Mouse (Mus musculus) spleen, adult 2 months (tissue): ENCODE measurements at regions not wholly inside any gene's neighbourhood (a gene's known extent, or its start where the extent isn't known, plus 50 kb on each side); places are given as distances from the start of the nearest gene placed in this dataset.

Experiments used
- DNase-seq, 2 experiments: peaks; one replicate each; pipeline versions ENCODE4 v3.0.0 to v3.0.0-alpha.2; 2012 to 2021; ENCODE audit warnings: low spot score in 2 of 2, low read depth in 1 of 2
- H3K27ac ChIP-seq: fragments of 200-500 bp; 2 replicates; pipeline ENCODE4 v1.5.1; 2012; ENCODE audit warnings: low read length, inconsistent platforms; ENCODE audit not compliant: insufficient read depth
- H3K27me3 ChIP-seq: fragments of 200-500 bp; 2 replicates; pipeline ENCODE4 v1.6.1; 2012; ENCODE audit warnings: mild to moderate bottlenecking, moderate library complexity, low read length, inconsistent platforms; ENCODE audit not compliant: control insufficient read depth, insufficient read depth
- H3K36me3 ChIP-seq: fragments of 200-500 bp; 2 replicates; pipeline ENCODE4 v1.6.1; 2012; ENCODE audit warnings: mild to moderate bottlenecking, low read length, inconsistent platforms; ENCODE audit not compliant: control insufficient read depth, insufficient read depth
- H3K4me1 ChIP-seq: fragments of 200-500 bp; 2 replicates; pipeline ENCODE4 v1.6.1; 2011; ENCODE audit warnings: inconsistent platforms; ENCODE audit not compliant: control insufficient read depth, insufficient read depth, insufficient read length
- H3K4me3 ChIP-seq: fragments of 200-500 bp; 2 replicates; pipeline ENCODE4 v1.5.1; 2011; ENCODE audit warnings: mild to moderate bottlenecking, inconsistent platforms; ENCODE audit not compliant: insufficient read depth, insufficient read length; ENCODE audit errors: extremely low read depth
- CTCF ChIP-seq: fragments of 200-500 bp; IDR thresholded peaks from 2 replicates; pipeline ENCODE4 v1.5.1; 2011; ENCODE audit warnings: mild to moderate bottlenecking, inconsistent platforms; ENCODE audit not compliant: insufficient read depth, insufficient read length, insufficient replicate concordance; ENCODE audit errors: extremely low read depth
- POLR2A ChIP-seq: fragments of 200-500 bp; IDR thresholded peaks from 2 replicates; pipeline ENCODE4 v1.6.1; 2011; ENCODE audit warnings: low read depth, low read length, inconsistent platforms
- WGBS: fragments of 180-500 bp; shearing (Covaris S2); methylation state at CpG from one replicate; pipeline ENCODE4 v1.1.7; 2018; 5-methylcytosine and 5-hydroxymethylcytosine counted together

DNA sequence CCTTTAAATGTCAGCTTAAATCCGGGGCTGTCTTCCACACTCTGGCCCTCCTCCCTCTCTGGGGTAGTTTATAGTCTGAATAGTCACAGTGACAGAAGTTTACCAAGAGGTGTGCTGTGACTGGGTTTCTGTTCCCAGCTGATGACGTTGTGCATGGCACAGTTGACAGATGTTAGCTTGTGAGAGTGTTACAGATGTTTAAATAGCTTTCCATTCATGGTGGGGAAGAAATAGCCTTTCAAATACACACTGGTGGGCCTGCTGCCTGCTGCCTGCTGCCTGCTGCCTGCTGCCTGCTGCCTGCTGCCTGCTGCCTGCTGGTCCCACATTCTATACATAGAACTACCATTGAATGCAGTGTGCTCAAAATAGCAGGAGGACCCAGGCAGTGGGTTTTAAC is 324.8 kb upstream of the Sash1 start:
- 49% methylated on average over 2 of the region's 2 CpGs for WGBS
- no peak for TF ChIP-seq CTCF
- TF ChIP-seq POLR2A, result no peak
- Histone ChIP-seq H3K27ac (no peak overlapping the region), H3K4me1 (no peaks in the 10 kb centered on the region), H3K4me3 (no peak overlapping the region), H3K27me3 (no peaks in the 10 kb centered on the region), H3K36me3 (no peaks in the 10 kb centered on the region)
- no peak for DNase-seq

DNA sequence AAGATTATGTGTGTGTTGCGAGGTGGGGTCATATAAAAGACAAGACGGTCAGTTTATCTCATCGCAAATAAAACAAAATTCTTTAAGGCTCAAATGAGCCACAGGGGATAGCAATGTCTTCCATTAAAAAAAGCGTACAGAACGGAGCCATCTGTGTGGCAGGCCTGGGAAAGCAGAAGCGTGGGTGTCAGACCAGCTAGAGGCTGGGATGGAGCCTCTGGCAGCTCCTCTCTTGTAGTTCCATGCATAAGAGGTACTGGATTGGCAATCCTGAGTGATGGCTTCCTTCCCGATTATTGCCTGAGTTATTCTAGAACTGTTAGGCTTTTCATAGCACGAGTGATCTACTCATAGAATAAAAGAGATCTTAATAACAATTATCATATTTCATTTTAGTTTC is 318.2 kb upstream of the Sash1 start:
- Histone ChIP-seq H3K4me3 (no peak overlapping the region), H3K4me1 (no peaks in the 10 kb centered on the region)
- WGBS, result 92% methylated on average over 8 of the region's 8 CpGs

DNA sequence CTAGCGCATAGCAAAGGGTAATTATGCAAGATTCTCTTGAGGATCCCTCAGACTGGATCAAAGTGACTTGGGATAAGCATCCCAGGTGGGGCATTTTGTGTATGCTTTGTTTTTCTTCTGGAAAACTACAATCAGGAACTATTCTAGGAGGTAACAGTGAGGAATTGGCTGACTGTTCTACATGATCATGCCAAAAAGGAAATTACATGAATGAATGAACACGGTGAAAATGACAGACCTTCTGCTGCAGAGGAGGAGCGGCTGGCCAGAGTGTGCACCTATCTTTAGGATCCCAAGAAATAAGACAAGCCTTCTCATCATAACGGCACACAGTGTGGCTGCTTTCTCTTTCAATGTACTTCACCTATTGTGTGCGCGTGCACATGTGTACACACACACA is 317.5 kb upstream of the Sash1 start:
- 76% methylated on average over 6 of the region's 6 CpGs for WGBS
- Histone ChIP-seq H3K4me3 (no peak overlapping the region), H3K27me3 (no peaks in the 10 kb centered on the region), H3K27ac (no peak overlapping the region), H3K4me1 (no peaks in the 10 kb centered on the region), H3K36me3 (no peaks in the 10 kb centered on the region)
- no peak for TF ChIP-seq CTCF
- TF ChIP-seq POLR2A, result no peak
- DNase-seq, result no peak

More for the DNA sequence above, 318.2 kb upstream of the Sash1 start:
- Histone ChIP-seq H3K27me3 (no peaks in the 10 kb centered on the region), H3K36me3 (no peaks in the 10 kb centered on the region), H3K27ac (no peak overlapping the region)
- TF ChIP-seq POLR2A, result no peak
- TF ChIP-seq CTCF, result no peak
- DNase-seq, result no peak

DNA sequence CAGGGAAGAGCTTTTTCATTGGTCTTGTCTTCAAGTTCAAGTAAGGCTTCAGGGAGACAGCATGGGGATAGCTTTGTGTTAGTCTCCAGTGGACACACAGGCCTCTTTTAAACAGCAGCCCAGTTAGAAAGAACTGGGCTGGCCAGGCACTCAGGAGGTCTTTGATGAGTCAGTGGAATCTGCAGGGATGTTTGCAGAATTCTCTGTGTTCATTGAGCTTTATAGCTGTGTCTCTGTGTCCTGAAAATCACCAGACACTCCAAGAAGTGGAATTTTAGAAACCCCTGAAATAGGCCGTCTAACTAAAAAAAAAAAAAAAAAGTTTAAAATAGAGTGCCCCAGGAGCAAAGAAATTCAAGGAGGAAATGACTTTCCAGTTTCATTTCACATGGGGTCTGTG is 317.1 kb upstream of the Sash1 start:
- no peaks in the 10 kb centered on the region for H3K4me1 ChIP-seq
- 39% methylated on average over 1 of the region's 1 CpGs for WGBS
- no peaks in the 10 kb centered on the region for H3K36me3 ChIP-seq
- no peak overlapping the region for H3K4me3 ChIP-seq
- DNase-seq, result no peak
- no peak for TF ChIP-seq CTCF
- TF ChIP-seq POLR2A, result no peak
- H3K27me3 ChIP-seq, result no peaks in the 10 kb centered on the region
- no peak overlapping the region for H3K27ac ChIP-seq

DNA sequence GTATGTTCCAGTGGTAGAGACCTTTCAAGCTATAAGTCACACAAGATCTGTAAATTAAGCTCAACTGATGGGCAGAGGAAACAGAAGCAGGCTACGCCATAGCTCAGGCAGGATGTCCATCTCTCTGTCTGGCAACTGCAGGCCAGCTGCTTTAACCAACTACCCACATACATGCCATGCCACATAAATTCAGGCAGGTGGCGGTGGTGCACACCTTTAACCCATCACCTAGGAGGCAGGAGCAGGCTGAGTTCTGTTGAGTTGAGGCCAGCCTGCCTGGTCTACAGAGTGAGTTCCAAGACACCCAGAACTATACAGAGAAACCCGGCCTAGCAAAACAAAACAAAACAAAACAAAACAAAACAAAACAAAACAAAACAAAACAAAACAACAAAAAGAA is 289.1 kb upstream of the Sash1 start:
- Histone ChIP-seq H3K27ac (no peak overlapping the region), H3K27me3 (no peaks in the 10 kb centered on the region), H3K4me1 (no peaks in the 10 kb centered on the region), H3K4me3 (no peak overlapping the region), H3K36me3 (no peaks in the 10 kb centered on the region)
- no peak for DNase-seq
- TF ChIP-seq POLR2A, result no peak
- TF ChIP-seq CTCF, result no peak
- WGBS, result 63% methylated on average over 3 of the region's 3 CpGs

DNA sequence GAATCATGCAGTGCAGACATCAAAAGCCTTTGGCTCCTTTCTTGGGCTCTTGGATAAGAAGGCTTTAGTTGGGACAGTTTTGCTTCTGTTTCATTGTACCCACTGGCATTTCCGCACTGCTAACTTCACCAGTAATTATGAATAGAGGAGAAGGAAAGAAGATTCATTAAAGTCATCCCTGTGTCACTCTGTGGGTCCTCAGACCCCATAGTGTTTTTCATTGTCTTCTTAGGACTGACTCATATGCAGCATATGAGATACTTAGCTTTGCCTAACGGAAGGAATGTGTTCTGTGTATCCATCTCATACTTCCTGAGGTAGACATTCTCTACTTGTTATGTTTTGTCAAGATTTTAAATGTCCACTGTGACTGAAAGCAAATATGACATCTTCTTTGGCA is 287.6 kb upstream of the Sash1 start:
- WGBS, result 88% methylated on average over 2 of the region's 2 CpGs
- TF ChIP-seq CTCF (no peak), POLR2A (no peak)
- no peaks in the 10 kb centered on the region for H3K4me1 ChIP-seq

DNA sequence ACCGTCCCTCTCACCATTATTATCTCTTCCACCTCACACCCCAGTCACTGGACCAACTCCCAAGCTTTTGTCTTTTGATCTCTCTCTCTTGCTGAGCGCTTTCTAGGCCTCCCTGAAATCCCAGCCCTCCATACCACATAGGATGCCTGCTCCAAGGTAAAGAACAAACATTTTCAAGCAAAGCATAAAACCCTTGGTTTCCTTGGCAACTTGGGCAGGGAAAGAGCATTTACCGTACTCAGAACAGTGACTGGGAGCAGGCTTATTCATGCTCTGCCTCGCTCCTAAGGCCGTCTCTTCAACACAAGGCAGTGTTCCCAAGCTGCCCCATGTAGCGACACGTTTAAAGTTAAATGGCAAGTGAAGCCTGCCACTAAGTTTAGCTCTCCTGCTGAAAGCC is 282.9 kb upstream of the Sash1 start:
- Histone ChIP-seq H3K27me3 (no peaks in the 10 kb centered on the region), H3K27ac (no peak overlapping the region), H3K36me3 (no peaks in the 10 kb centered on the region), H3K4me3 (no peak overlapping the region), H3K4me1 (no peaks in the 10 kb centered on the region)
- 90% methylated on average over 7 of the region's 7 CpGs for WGBS
- TF ChIP-seq CTCF (no peak), POLR2A (no peak)
- no peak for DNase-seq

More for the DNA sequence above, 287.6 kb upstream of the Sash1 start:
- Histone ChIP-seq H3K36me3 (no peaks in the 10 kb centered on the region), H3K4me3 (no peak overlapping the region), H3K27ac (no peak overlapping the region), H3K27me3 (no peaks in the 10 kb centered on the region)
- no peak for DNase-seq
